Mouse (Mus musculus) layer of hippocampus, postnatal 10 days (tissue): ENCODE measurements around the gene Gtf3a. TPM values are rescaled to one million over a fixed set of nuclear protein-coding genes. Genes with fewer than 3 reads are reported as not detected.

Experiments
- DNase-seq, 2 experiments: peaks; one replicate each; pipeline ENCODE4 v3.0.0; 2021; ENCODE audit warnings: low spot score in 2 of 2
- total RNA-seq, 2 experiments: library from RNA; stranded (reverse); gene quantifications; 2 replicates each; pipeline ENCODE4 v1.2.3; 2021

Gtf3a gene
- total RNA-seq, 2 experiments from 2014 or later = 29.0 to 33.9 TPM

GRCm38 (mm10) chr5:146981376-146981775 lies 32.9 kb downstream of the Gtf3a start:
- no peak for DNase-seq

- DNase-seq = peak; percentile 50 to 69
Observed at GRCm38 (mm10) chr5:146983216-146983615, 34.8 kb downstream of the Gtf3a start.

- DNase-seq = no peak
Observed at GRCm38 (mm10) chr5:146985725-146986433, 37.4 kb downstream of the Gtf3a start.

GRCm38 (mm10) chr5:146987588-146987987 lies 39.1 kb downstream of the Gtf3a start:
- no peak for DNase-seq

- no peak for DNase-seq
Observed at GRCm38 (mm10) chr5:146989051-146989450, 40.6 kb downstream of the Gtf3a start.

GRCm38 (mm10) chr5:146993509-146993908 lies 45.1 kb downstream of the Gtf3a start:
- peak; percentile 40 to 57 for DNase-seq

GRCm38 (mm10) chr5:146994973-146995372 lies 46.5 kb downstream of the Gtf3a start:
- no peak for DNase-seq

GRCm38 (mm10) chr5:146996812-146997211 lies 48.4 kb downstream of the Gtf3a start:
- DNase-seq = no peak

GRCm38 (mm10) chr5:146998802-146999201 lies 50.3 kb downstream of the Gtf3a start:
- DNase-seq = no peak

- DNase-seq = no peak
Observed at GRCm38 (mm10) chr5:147001312-147001711, 52.9 kb downstream of the Gtf3a start.

- DNase-seq = no peak
Observed at GRCm38 (mm10) chr5:147003303-147003702, 54.8 kb downstream of the Gtf3a start.

Other genes with a start within 250 kb of the Gtf3a start
- gene Usp12, start 153.7 kb upstream of the Gtf3a start, total RNA-seq = 10 to 100 TPM; 64.4 to 67.3 TPM
- gene Rpl21, start 115.8 kb upstream of the Gtf3a start, total RNA-seq = 100 to 1,000 TPM; 264 to 265 TPM
- gene Rasl11a, start 103.6 kb upstream of the Gtf3a start, total RNA-seq = 10 to 100 TPM; 17.6 to 21.7 TPM
- 10 to 100 TPM; 15.5 to 17.8 TPM for gene Mtif3, start 15.1 kb downstream of the Gtf3a start, total RNA-seq
- 1 to 10 TPM; 6.5 to 8.9 TPM for gene Lnx2, start 127.9 kb downstream of the Gtf3a start, total RNA-seq
- 10 to 100 TPM; 80.3 to 84.0 TPM for gene Polr1d, start 128.4 kb downstream of the Gtf3a start, total RNA-seq
- gene Gsx1, start 240.0 kb downstream of the Gtf3a start, total RNA-seq = 1 to 10 TPM; 1.4 to 1.6 TPM